Mouse (Mus musculus) heart, embryonic 10.5 days (tissue): ENCODE data around the gene Pawr. TPM values are rescaled to one million over a fixed set of nuclear protein-coding genes. Genes with fewer than 3 reads are reported as not detected.
"Not testable (repeated sequence)": the region's sequence is repeated elsewhere in the genome, so short reads cannot be mapped to it uniquely, and the experiment has no call there.

Experiments used
- DNase-seq: peaks from one replicate; pipeline ENCODE4 v3.0.0-alpha.2; 2017; ENCODE audit warnings: low spot score
- H3K27ac ChIP-seq: fragments of 300-500 bp; sonication (generic); 2 replicates; pipeline ENCODE4 v1.5.1; 2016; ENCODE audit warnings: mild to moderate bottlenecking
- H3K27me3 ChIP-seq: fragments of 300-500 bp; sonication (generic); 2 replicates; pipeline ENCODE4 v1.6.1; 2016; ENCODE audit warnings: mild to moderate bottlenecking; ENCODE audit not compliant: poor library complexity, insufficient read depth, severe bottlenecking
- H3K36me3 ChIP-seq: fragments of 300-500 bp; sonication (generic); 2 replicates; pipeline ENCODE4 v1.6.1; 2016; ENCODE audit warnings: mild to moderate bottlenecking, moderate library complexity
- H3K4me1 ChIP-seq: fragments of 300-500 bp; sonication (generic); 2 replicates; pipeline ENCODE4 v1.6.1; 2016; ENCODE audit warnings: mild to moderate bottlenecking
- H3K4me3 ChIP-seq: fragments of 300-500 bp; sonication (generic); 2 replicates; pipeline ENCODE4 v1.5.1; 2016; ENCODE audit warnings: mild to moderate bottlenecking, moderate library complexity
- H3K9me3 ChIP-seq: fragments of 300-500 bp; sonication (generic); 2 replicates; pipeline ENCODE4 v1.6.1; 2016; ENCODE audit warnings: mild to moderate bottlenecking, moderate library complexity
- WGBS: fragments of 180-500 bp; shearing (Covaris S2); methylation state at CpG from one replicate; pipeline ENCODE4 v1.1.7; 2016; 5-methylcytosine and 5-hydroxymethylcytosine counted together
- polyA plus RNA-seq: library from polyadenylated mRNA; unstranded; fragments of >200 nt; fragmentation: Nextera tagmentation; extraction: Ambion mirVana; gene quantifications from 2 replicates; pipeline ENCODE4 v1.2.1, GENCODE M21; 2016

Pawr gene
- polyA plus RNA-seq, 1 experiment from 2014 or later: 28.3 TPM

GRCm38 (mm10) chr10:108346301-108346700 lies 14.4 kb downstream of the Pawr start:
- H3K4me1 ChIP-seq, H3K4me3 ChIP-seq, H3K27ac ChIP-seq, H3K9me3 ChIP-seq, H3K27me3 ChIP-seq: not testable (repeated sequence)
- 93% methylated on average over 4 of the region's 4 CpGs for WGBS
- peak; percentile 36 for DNase-seq
- peaks cover 46% of the 10 kb centered on the region for H3K36me3 ChIP-seq

DNA sequence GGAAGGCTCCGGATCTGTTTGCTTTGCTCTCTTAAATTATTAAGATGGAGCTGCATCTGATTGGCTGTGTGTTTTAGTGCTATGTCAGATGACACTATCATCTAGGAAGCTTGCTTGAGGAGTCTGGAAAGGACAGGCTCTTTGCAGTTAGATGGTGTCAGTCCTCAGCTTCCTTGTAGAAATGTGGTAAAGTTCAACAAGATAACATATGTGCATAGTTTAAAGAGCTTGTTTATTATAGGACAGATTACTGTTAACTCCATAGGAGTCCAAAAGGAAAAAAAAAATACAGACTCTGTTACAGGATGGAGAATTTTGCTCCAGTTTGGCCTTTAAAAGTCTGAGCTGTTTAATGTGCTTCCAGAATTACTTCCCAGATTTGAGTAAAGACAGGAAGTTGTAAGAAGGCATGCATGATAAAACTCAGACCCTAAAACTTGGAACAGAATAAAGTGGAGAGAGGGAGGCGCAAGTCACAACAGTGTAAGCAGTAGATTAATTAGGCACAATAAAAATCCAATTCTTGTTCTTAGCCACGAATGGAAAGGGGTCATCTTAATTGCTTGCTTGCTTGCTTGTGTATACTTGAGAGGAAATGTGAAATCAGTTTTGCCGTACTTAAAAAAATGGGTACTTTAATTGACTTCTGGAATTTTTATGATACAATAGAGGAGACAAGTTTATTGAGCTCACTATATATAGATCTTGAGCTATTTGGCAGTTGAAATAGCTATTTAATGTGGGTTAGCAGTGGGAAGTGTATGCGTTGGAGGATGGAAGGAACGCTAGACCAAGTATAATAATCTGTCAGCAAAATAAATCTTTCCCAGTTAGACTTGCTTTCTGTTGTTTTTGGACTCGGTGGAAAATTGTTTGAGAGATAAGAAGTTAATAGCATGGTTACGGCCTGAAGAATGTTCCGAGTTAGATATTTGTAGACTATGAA lies 18.5 kb downstream of the Pawr start:
- no peak for DNase-seq
- Histone ChIP-seq H3K27me3 (no peaks in the 10 kb centered on the region), H3K27ac (no peak overlapping the region), H3K4me3 (no peak overlapping the region), H3K36me3 (peaks cover 23% of the 10 kb centered on the region), H3K9me3 (no peaks in the 10 kb centered on the region), H3K4me1 (peaks cover 7% of the 10 kb centered on the region)
- WGBS: 86% methylated on average over 9 of the region's 9 CpGs

DNA sequence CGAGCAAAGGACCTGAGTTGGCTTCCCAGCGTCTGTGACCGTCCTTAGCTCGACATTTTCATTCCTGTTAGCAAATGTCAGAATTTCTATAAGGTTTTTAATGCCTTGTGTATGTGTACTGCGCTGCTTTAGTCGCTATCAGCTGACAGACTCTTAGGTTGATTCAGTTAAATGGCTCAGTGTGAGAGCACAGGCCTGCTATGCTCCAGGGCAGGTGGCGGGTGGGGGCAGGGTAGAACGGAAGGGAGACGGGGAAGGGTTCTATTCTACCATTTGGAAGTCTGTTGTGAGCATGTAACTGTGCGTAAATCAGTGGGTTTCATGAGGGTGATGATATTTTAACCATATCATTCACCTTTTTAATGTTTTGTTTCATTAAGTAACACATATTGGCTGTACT lies 21.0 kb downstream of the Pawr start:
- 86% methylated on average over 10 of the region's 10 CpGs for WGBS
- DNase-seq: peak; percentile 68
- Histone ChIP-seq H3K27ac (no peak overlapping the region), H3K27me3 (no peaks in the 10 kb centered on the region), H3K36me3 (peaks cover 26% of the 10 kb centered on the region), H3K9me3 (no peaks in the 10 kb centered on the region), H3K4me3 (no peak overlapping the region), H3K4me1 (peaks cover 10% of the 10 kb centered on the region)

DNA sequence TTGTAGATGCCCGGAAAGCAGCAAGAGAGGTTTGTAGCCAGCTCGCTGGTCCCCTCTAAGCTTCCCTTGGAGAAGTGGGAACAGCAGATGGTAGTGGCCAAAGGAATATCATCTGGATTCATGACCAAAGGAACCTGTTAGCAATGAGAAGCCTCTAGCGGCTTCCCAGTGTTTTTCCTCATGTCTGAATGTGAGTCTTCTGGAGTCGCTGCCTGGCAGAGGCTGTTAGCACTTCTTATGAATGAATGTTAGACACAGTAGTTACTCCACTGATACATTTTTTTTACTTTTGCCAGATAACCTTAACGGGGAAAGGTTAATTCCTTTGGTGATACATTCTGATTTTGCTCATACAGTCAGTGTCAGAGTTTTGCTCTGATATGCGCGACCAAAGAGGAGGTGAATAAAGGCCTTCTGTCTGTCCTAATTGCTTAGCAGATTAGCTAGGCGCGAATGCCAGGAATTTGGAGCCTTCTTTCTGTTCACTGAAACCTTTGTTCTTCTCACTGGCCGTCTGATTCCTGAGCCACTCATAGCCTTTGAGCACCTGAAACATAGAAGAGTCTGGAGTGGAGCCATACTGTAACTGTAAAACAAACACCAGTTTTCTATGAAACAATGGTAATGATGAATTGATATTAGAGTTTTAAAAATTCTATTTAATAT lies 22.9 kb downstream of the Pawr start:
- no peaks in the 10 kb centered on the region for H3K27me3 ChIP-seq
- 0 out of 2 replicates have a peak overlapping the region, but pooled peaks have one; percentile 36 for H3K27ac ChIP-seq
- WGBS: 49% methylated on average over 10 of the region's 10 CpGs
- H3K4me3 ChIP-seq: no peak overlapping the region
- H3K9me3 ChIP-seq: no peaks in the 10 kb centered on the region
- peaks cover 13% of the 10 kb centered on the region for H3K4me1 ChIP-seq
- H3K36me3 ChIP-seq: peaks cover 22% of the 10 kb centered on the region
- DNase-seq: no peak

GRCm38 (mm10) chr10:108355392-108355775 lies 23.5 kb downstream of the Pawr start:
- H3K9me3 ChIP-seq: no peaks in the 10 kb centered on the region
- no peaks in the 10 kb centered on the region for H3K27me3 ChIP-seq
- peaks cover 16% of the 10 kb centered on the region for H3K4me1 ChIP-seq
- H3K4me3 ChIP-seq: no peak overlapping the region
- peaks cover 22% of the 10 kb centered on the region for H3K36me3 ChIP-seq
- WGBS: 85% methylated on average over 3 of the region's 3 CpGs
- no peak overlapping the region for H3K27ac ChIP-seq
- DNase-seq: no peak

GRCm38 (mm10) chr10:108356601-108357187 lies 24.8 kb downstream of the Pawr start:
- H3K9me3 ChIP-seq: no peaks in the 10 kb centered on the region
- H3K4me1 ChIP-seq: peaks cover 16% of the 10 kb centered on the region
- no peaks in the 10 kb centered on the region for H3K27me3 ChIP-seq
- WGBS: 94% methylated on average over 12 of the region's 12 CpGs
- peaks cover 22% of the 10 kb centered on the region for H3K36me3 ChIP-seq
- peak overlapping the region; percentile 22; the same call in 1 of the 2 replicates for H3K27ac ChIP-seq
- DNase-seq: no peak
- H3K4me3 ChIP-seq: no peak overlapping the region

DNA sequence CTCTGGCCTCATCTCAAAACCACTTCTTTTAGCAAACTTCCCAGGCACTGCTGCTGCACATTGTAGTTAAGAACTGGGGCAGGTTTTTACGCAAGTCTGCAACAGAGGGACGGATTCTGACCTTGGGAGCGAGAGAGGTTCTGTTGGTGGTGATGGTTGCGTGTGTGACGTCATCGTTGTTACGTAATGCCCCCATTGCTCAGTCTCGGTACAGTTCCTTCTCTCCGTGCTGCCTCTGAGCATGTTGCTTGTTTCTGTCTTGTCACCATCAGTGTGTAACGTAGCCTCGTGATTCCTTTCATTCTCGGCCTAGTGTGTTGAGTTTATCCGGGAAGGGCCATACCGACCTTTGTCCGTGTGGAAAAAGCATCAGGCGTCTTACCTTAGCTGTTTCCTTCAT lies 28.1 kb downstream of the Pawr start:
- Histone ChIP-seq H3K27ac (no peak overlapping the region), H3K9me3 (no peaks in the 10 kb centered on the region), H3K36me3 (peaks cover 16% of the 10 kb centered on the region), H3K4me1 (peaks cover 28% of the 10 kb centered on the region), H3K27me3 (no peaks in the 10 kb centered on the region), H3K4me3 (no peak overlapping the region)
- 81% methylated on average over 16 of the region's 16 CpGs for WGBS
- no peak for DNase-seq

GRCm38 (mm10) chr10:108360801-108361200 lies 28.9 kb downstream of the Pawr start:
- 76% methylated on average over 6 of the region's 6 CpGs for WGBS
- peaks cover 29% of the 10 kb centered on the region for H3K4me1 ChIP-seq
- H3K36me3 ChIP-seq: peaks cover 19% of the 10 kb centered on the region
- DNase-seq: no peak
- no peaks in the 10 kb centered on the region for H3K9me3 ChIP-seq
- no peak overlapping the region for H3K27ac ChIP-seq
- no peak overlapping the region for H3K4me3 ChIP-seq
- H3K27me3 ChIP-seq: no peaks in the 10 kb centered on the region

GRCm38 (mm10) chr10:108361419-108362155 lies 29.7 kb downstream of the Pawr start:
- peaks cover 13% of the 10 kb centered on the region for H3K36me3 ChIP-seq
- H3K4me3 ChIP-seq: no peak overlapping the region
- H3K4me1 ChIP-seq: peaks cover 25% of the 10 kb centered on the region
- no peaks in the 10 kb centered on the region for H3K27me3 ChIP-seq
- H3K9me3 ChIP-seq: no peaks in the 10 kb centered on the region
- H3K27ac ChIP-seq: no peak overlapping the region
- no peak for DNase-seq
- WGBS: 77% methylated on average over 9 of the region's 9 CpGs

DNA sequence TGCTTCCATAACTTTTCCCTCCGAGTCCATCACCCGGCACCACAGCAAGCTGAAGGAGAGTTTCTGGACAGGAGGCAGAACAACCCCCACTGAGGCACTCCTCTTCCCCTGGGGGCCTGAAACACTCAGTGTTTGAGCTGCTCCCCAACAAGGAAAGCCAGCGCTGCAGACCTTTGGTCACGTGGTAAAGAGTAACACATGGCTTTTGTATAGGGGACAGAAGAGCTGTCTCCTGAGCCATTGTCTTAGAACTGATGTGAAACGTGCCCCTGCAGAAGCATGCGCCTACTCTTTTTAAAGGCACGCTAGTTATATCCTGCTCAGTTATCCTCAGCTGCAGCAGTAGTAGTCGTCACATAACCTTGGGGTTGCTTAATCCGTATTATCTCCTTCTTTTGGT lies 32.0 kb downstream of the Pawr start:
- DNase-seq: peak; percentile 55
- H3K9me3 ChIP-seq: no peaks in the 10 kb centered on the region
- 58% methylated on average over 9 of the region's 9 CpGs for WGBS

DNA sequence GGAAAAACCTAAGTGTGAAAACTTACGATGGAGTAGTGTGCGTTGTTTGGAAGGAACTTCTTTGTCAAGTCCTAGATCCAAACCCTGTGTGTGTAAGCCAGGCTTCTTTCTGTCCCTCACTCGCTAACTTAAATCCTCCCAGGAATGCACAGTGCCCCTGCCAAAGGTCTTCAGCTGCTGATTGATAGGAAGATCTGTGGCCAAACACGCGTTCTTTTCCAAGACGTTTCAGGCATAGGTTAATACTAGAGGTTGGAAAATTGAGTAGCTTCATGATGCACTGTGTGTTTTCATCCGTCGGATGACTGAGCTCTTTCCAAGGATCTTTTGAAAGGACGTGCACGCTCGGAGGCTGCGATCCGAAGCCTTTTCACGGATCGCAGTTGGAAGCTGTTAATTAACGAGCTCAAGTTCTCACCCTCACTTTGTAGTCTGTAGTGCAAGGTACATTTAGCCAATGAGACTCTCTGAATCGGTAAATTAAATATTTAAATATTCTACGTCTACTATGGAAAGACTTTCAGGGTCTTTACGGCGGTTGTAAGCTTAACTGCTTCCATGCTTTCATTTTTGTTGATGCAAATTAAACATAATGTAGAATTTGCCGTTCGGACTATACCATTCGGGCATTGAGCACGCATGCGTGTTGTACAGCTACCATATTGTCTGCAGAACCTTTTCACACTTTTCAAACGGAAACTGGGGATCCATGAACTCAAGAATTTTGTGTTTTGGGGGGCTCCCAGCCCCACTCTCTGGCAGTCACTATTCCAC lies 33.2 kb downstream of the Pawr start:
- no peaks in the 10 kb centered on the region for H3K9me3 ChIP-seq
- H3K4me1 ChIP-seq: peaks cover 28% of the 10 kb centered on the region
- 86% methylated on average over 26 of the region's 26 CpGs for WGBS
- H3K36me3 ChIP-seq: peaks cover 9% of the 10 kb centered on the region
- H3K4me3 ChIP-seq: no peak overlapping the region
- H3K27me3 ChIP-seq: no peaks in the 10 kb centered on the region
- no peak overlapping the region for H3K27ac ChIP-seq
- DNase-seq: no peak

More for the DNA sequence above, 32.0 kb downstream of the Pawr start:
- peaks cover 3% of the 10 kb centered on the region for H3K36me3 ChIP-seq
- peak overlapping the region; percentile 29; the same call in 1 of the 2 replicates for H3K27ac ChIP-seq
- H3K27me3 ChIP-seq: no peaks in the 10 kb centered on the region
- H3K4me1 ChIP-seq: peaks cover 34% of the 10 kb centered on the region
- H3K4me3 ChIP-seq: no peak overlapping the region

DNA sequence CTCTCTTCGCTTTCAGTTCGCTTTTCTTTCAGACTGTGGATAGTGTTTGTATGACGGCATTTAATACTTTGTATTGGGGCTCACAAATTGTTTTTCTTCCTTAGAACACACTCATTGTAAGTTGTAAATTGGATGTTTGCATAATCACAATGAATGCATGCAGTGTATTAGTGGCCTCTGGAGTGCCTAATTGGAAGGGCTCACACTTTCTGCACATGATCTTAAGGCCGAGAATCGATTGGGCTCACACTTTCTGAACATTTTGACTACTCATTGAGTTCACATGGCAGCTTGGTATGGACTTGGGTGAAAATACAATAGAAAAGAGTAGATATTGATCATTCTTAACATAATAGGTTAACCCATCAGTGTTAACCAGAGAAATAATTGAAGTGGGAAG lies 34.3 kb downstream of the Pawr start:
- DNase-seq: no peak
- Histone ChIP-seq H3K4me3 (no peak overlapping the region), H3K27me3 (no peaks in the 10 kb centered on the region), H3K4me1 (peaks cover 28% of the 10 kb centered on the region), H3K36me3 (peaks cover 9% of the 10 kb centered on the region), H3K9me3 (no peaks in the 10 kb centered on the region), H3K27ac (no peak overlapping the region)
- 96% methylated on average over 5 of the region's 5 CpGs for WGBS
